Mouse (Mus musculus) yolk sac, embryonic 10.5 days (tissue): ENCODE measurements at regions not wholly inside any gene's neighbourhood (a gene's known extent, or its start where the extent isn't known, plus 50 kb on each side); places are given as distances from the start of the nearest gene placed in this dataset.

Experiments used
- DNase-seq: peaks from one replicate; pipeline ENCODE4 v3.0.0-alpha.2; 2017; ENCODE audit warnings: low spot score

DNA sequence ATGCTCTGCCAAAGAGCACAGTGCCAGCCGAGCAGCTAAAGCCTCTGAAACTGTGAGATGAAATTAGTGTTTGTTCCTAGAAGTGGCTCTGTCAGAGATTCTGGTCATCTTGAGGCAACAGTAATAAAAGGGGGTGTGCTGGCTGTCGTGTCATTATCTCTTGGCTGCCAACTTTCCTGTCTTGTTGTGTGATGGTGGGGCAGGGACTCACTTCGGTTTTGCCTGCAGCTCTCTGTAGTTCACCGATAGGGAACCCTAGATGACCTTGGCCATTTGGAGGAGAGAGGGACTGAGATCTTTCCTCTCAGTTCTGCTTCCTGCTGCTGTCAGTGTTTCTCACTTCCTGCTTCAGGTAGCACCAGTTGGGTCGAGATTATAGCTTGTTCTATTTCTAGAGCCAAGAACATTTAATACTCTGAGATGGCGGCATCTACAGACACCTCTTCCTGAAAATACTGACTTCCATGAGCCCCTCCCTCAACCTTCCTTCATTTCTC lies 159.8 kb upstream of the Kbtbd8 start:
- DNase-seq: no peak

DNA sequence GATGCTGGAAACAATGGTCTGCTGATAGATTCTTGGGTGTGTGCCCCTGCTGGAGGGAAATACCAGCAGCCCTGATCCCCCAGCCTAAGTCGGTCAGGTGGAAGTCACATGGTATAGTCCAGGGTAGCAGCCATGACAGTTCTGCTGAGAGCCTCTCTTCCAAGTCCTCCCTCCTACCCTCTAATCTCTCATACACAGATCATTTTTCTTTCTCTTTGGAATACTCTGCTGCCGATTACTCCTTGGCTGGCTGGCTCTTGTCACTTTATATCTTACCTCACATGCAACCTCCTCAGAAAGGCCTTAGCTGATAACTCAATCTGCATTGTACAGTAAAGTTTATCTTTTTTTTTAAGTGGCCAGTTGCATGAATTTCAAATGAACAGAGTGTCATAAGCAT lies 162.5 kb upstream of the Kbtbd8 start:
- no peak for DNase-seq

DNA sequence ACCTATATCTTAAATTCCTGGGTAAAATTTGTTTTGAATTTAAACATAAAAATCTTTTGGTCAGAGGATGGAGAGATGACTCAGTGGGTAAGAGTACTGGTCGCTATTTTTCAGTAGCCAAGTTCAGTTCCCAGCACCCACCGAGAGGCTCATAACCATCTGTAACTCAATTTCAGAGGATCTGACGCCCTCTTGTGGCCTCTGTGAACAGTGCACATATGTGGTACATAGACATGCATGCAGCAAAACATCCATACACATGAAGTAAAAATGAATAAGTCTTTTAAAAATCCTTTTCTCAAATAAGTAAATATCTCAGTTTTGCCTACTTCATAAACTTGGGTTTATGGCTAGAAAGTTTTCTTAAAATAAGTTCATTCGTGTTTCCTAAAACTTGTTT lies 163.4 kb upstream of the Kbtbd8 start:
- DNase-seq: no peak

DNA sequence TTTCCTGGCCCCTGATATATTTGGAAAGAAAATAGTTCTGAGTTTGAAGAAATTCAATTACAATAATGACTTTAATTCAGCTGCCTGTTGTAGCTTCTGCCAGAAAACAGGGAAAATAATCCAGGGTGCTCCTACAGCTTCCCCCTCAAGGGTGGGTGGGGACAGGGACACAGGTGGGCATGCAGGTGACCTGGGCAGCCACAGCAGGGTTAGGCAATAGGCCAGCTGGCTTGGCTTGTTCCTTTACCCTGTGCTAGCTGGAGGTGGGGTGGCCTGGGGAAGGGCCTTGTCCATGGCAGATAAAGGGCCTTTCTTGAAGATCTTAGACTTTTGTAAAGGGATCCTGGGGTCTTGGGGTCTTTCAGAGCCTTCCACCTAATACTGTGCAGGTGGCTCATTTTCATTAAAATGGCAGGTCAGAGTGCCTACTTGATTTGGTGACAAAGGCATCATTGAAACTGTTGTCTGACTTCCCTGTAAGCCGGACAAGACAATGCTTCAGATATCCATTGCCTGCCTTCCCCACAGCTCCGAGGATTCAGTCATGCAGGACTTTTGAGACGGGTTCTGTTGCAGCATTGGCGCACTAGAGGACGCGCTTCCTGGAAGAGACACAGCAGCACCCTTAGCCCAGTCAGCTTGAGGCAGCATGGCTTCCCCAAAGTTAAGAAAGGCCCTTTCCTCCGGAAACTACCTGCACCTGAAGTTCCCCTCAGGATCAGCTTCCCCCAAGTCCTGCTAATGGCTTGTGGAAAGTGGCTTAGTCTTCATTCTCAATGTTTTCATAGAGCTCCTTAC lies 164.9 kb upstream of the Kbtbd8 start:
- DNase-seq: no peak

DNA sequence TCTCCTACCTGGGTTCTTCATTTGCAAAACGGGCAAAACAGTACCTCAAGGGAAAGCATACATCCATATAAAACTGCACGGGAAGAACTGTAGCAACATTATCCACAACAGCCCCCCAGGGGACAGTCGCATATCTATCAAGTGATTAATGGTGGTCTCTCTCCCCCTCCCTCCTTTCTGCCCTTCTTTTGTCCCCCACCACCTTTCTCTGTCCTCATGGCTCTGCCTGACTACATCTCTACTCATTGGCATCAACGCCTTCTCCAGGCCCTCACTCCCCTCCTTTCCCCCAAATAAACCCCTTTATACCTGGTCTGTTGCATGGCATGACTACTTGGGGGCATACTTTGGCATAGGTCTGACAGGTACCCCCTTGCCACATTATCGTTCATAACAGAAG lies 166.1 kb upstream of the Kbtbd8 start:
- no peak for DNase-seq

DNA sequence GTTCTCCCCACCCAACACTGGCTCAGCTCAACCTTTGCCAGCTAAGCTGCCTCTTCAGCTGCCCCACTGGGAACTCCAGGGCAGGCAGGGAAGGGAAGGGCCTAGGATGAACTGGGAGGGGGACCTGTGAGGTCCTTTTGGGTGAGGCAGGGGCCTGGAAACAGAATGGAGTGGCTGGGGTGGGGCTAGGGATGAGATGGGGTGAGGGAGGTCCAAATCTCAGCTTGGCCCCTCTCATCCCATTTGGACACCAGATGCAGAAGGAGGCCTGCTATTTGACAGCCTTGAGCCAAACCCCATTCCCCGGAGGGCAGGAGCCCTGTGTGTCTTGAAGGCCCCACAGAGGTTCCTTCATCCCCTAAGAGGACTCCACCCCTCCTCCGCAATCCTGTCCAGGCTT lies 166.7 kb upstream of the Kbtbd8 start:
- DNase-seq: no peak

DNA sequence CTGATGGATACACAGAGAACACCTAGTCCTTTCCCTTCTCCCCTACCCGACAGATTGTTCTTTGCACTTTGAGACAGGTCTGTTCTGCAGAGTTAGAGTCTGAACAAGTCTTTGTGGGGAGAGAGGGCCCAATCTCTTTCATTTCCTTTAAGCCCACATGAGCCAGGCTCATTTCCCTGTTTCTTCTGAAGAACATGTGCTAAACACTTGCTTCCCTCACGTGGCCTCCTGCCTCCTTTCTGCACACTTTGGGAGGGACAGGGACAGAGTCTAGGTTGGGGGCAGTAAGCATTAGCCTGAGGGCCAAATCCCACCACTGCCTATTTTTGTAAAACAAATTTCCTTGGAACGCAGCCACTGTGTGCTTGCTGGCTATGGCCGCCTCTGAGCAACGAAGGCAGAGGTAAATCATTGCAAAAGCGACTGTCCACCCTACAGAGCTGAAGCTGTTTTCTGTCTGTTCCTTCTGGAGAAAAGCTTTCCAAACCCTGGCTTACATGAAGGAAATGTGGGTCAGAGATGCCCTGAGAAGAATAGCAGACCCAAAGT lies 170.6 kb upstream of the Kbtbd8 start:
- no peak for DNase-seq

DNA sequence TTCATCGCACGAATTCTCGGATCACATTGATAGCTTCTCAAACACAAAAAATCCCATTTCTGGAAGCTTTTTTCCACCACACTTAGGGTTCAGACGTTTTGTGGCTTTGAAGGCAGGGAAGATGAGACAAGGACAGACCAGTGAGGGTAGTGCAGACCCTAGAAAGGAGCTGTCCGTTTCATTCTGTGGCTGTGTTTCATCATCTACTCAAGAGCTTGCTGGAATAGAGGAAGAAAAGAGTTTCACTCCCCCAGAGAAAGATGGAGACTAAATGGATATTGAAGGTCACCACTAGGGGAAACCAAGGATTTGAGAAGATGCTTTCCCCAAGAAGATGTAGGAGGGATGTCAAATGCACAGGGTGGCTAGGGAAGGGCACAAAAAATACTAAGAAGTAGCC lies 171.3 kb upstream of the Kbtbd8 start:
- no peak for DNase-seq

DNA sequence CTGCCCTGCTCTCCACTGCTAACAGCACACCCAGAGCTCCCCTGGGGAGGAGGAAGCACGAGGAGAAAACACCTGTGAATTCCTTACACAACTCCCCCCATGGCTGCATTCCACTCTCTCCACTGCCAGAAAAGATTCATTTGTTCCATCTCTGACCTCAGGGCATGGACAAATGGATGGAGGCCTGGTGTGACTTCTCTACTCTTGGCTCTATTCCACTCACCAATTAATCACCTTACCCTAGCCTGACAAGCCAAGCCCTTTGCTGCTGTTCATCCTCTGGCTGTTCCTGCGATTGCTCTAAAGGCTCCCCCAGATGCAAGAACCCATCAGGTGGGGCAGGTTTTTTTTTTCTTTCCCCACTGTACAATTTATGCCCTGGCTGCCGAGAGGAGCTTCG lies 172.8 kb upstream of the Kbtbd8 start:
- DNase-seq: peak; percentile 2

DNA sequence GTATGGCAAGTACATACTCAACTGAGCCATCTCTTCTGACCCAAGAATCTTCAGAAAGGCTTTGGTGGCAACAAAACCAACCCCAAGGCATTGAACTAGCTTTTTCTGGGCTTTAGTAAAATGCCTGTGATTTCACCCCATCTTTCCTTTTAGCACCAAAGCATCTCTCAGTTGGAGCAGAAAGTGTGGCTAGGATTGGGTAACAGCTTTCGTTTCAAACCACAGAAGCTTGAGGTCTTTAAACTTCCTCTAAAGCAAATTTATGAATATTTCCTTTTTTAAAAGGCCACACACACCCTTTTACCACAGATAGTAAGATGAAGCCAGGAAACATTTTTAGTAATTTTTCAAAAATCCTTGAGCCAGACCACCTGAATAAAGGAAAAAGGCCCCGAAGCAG lies 178.1 kb upstream of the Kbtbd8 start:
- DNase-seq: no peak

DNA sequence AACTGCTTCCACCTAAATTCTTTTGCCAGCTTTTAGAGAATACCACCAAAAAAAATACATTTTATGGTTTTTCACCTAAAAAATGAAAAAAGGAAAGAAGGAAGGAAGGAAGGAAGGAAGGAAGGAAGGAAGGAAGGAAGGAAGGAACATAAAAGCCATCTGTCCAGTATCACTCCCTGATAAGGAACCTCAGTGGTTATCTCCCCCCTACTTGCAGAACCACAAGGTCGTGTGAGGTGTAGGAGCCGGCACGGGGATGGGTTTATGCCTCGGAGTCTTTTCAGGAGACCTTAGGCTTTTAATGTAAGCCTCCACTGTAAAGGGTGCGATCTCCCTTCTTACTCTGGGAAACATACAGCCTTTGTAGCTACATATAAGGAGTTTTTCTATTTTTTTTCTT lies 180.8 kb upstream of the Kbtbd8 start:
- DNase-seq: no peak

DNA sequence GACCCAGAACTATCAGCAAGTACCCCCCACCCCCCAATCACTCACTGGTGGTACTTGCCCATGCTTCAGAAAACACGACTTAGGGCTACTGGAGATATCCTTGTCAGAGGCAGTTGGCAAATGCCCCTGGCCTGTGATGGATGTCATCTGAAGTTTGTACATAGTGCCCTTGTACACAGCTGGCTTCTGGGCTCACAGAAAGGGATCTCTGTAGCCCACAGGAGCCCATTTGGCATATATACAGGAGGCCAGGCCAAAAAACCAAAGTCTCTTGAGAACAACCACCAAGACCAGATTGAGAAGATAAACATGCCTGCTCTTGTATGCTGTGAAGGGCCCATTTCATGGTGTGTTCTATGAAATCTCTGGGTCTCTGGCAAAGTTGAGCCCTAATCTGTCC lies 181.3 kb upstream of the Kbtbd8 start:
- DNase-seq: no peak

DNA sequence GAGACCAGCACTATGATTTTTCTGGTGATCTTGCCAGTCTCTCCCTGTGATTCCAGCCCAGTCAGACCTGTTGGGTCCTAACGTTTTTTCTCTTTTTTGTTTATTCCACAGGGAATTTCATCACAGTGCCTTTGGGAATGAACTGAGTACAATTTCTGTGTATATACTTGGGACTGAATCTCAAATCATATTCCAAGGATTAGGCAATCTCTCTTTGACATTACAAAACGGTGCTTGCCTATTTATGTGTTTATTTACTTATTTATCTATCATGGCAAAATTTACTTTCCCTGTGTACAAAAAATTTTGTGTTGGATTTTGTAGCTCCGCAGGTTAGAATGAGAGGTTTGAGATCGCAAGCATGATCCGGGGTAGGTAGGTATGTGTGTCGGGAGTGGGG lies 189.2 kb upstream of the Kbtbd8 start:
- DNase-seq: no peak

DNA sequence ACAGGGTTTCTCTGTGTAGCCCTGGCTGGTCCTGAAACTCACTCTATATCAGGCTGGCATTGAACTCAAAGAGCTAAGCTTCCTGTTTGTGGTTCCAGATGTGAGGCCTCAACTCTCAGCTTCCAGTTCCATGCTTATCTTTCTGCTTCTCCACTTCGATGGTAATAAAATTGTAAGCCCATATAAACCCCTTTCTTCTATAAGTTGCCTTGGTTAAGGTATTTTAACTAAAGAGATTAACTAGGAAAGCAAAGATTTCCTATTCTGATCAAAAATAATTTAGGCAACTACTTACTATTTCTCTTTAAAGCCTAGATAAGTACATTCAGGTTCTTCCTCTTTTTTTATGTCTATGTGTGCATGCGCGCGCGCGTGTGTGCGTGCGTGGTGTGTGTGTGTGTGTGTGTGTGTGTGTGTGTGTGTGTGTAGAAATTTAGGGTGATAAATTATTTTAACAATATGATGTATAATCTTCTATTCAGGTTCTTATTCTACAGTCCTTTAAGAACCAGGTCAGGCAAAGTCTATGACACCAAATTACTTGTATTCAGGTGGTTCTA lies 190.3 kb upstream of the Kbtbd8 start:
- DNase-seq: no peak

DNA sequence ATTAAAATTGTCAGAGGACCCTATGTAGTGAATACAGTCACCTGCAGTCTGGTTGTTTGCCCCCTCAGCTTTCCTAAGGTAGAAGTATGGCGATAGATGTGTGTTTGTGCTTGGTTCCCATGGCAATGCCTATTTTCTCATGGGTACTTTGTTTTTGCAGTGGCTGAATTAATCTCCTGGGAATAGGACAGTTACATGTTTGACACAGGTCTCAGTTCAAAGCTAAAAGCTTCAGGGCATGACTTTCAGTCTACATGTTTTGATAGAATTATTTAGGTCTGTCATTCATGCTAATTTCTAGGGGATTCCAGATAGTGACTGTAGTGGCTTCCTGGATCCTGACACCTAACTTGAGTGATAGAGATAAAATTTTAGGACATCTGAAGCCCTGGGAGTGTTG lies 191.6 kb upstream of the Kbtbd8 start:
- no peak for DNase-seq

DNA sequence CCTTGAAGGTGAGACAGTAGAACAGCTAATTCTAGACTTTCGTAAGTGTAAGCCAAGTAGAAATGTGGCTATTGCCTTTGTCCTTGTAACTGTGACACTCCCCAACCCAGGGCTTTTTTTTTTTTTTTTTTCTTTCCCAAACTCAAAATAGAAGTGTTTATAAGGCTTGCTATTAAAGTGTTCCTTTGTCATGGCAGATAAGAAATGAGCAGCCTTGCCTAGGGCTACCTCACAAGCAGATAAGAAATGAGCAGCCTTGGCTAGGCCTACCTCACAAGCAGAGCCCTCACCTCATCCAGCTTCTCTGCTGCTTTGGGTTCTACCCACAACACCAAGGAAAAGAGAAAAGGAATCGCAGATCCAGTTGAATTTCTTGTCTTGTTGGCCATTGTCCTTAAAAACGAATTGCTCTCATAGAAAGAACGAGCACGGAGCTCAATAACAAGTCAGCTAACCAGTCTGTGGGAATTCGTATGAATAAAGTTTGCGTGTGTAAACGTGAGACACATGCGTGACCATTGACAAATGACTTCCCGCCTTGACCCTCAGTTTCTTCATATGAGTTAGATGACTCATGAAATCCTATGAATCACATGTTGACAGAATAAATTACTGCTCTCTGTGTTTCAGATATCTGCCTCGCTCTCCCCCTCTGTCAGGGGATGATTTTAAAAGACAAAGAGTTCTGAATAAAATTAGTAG lies 192.6 kb upstream of the Kbtbd8 start:
- no peak for DNase-seq

DNA sequence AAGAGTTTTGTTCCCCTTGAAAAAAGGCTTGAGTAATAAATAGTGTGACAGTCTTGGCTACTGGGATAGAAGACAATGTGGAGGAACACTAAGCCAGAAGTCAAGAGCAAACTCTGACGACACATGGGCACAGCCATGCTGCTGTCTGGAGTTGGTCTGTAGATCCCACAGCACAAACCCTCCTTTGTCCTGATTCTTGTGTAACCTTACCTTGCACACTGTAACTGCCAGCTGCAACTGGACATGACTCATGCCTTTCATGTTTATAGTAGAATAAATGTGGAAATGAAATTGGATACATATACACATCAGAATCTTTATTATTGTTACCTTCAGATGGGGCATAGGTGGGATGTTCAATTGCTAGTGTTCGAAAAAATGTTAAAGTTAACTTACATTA lies 195.3 kb upstream of the Kbtbd8 start:
- DNase-seq: no peak

DNA sequence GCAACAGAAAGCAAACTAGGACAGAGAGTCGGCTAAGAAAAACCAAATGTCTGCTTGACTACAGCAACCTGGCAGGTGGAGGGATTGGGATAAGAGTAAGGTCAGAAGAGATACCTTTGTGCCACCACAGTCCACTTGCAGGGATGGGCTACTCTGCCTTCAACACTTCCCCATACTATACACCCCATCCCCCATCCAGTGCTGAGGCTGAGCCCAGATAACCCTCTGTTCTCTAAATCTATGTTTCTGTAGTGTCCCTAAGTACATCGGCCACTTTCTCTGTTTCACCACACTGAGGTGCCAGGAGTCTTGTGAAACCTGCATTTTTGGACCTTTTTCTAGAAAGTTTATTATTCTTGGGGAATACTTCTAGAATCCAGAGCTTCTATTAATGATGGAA lies 196.3 kb upstream of the Kbtbd8 start:
- DNase-seq: no peak

DNA sequence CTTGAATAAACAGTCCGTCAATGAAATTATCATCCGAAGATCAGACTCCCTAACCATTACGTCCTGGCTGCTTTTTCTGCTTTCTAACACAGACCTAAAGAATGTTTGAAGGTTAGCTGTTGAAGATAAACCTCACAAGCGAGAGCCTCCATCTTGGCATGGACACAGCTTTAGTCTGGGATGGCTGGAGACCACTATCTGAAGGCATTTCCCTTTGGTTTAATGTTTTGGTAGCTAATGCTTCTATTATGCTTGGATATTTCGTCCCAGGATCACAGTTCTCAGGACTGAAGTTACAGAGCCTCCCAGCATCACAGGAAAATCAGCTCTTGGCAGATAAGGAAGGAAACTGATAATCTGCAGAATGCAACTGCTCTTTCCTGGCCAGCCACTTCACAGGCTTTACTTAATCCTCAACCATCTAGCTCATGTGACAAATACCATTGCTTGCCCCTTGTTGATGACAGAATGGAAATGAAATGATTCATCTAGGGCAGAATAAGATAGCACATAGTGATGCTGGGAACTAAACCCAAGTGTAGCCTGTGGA lies 197.8 kb upstream of the Kbtbd8 start:
- no peak for DNase-seq

DNA sequence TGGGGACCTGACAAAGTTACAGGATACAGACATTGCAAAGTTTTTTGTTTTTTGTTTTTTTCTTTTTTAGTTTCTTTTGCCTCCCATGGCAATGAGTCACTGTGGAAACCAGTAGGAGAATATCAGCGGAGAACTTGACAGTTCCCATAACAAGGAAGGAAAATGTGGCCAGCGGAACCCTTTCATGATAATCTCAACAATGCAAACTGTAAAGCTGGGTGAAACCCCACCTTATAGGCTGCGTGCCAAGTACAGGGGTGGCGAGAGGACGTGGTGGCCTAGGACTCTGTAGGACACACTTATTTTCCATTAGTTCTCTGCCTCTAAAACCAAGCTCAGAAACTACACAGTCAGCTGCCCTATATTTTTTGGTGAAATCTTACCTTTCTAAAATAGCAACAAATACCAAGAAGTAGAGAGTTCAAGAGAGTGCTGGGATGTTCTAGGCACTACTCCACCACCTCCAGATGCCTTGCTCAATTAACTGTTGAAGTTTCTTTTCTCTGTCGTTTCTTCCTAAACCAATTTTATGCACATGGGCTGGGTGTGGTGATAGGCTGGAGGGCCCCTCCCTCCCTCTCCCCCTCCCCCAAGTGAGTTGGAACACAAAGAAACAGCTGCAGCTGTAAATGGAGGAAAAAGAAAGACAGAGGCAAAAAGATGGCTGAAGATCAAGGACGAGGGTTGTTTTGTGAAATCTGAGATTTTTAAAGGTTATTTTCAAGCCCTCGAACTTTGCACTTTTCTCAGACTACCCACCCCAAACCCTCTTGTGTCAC lies 201.0 kb upstream of the Kbtbd8 start:
- DNase-seq: no peak

DNA sequence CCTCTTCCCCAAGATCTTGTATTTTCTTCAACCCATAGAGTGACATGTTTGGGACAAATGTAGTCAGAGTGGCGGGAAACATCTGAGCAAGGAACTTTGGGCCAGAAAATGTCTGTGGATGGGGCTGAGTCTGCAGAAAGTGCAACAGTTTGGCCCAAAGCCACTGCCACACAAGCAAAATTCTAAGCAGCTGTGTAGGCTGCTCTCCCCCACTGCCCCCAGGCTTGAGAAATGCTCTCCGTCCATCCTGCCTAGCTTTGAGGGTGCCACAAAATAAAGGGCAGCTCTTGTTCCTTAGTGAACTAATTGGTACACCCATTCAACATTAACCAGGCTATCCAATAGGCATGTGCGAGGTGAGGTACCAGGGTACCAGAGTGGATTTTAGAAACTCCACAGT lies 205.2 kb upstream of the Kbtbd8 start:
- DNase-seq: no peak

DNA sequence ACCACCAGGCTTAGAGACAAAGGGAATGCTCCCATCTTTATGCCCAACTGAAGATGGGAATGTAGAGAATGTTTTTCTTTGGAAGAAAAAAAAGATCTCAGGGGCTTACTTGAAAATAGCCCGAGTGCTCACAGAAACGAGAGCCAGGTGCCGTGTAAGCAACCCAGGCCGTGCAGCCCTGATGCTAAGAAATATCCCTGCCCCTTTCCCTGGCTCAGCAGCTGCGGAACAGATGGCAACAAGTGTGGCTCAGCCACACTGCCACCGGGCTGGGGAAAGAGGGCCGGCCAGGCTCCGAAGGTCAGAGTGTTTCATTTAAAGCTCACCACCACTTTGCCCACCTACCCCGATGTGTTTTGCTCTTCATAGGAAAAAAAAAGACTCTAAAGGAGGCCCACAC lies 205.7 kb upstream of the Kbtbd8 start:
- no peak for DNase-seq
